Mouse (Mus musculus) NIH3T3 (cell line): ENCODE results near the gene U90926.

ENCODE experiments used
- DNase-seq: peaks from one replicate; pipeline ENCODE4 v3.0.0-alpha.2; 2012; ENCODE audit warnings: low read depth

The U90926 gene

DNA sequence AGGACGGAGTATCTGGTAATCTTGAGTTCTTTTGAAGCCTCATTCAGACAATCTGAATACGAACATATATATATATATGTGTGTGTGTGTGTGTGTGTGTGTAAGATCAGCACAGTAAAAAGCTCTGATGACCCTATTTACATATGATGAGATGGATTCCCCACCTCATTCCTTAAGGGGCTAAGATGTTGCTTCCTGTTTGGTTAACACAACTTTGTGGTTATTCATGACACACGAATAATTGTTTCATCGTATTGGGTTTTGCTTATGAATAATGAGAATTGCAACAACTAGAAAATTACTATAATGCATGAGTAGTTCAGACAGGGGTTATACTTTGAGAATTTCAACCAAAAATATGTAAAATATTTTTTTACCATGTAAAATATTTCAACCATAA lies at the start of gene U90926:
Gene U90926 (minus strand): TSS at position 101 of the 400 bp plus-strand sequence.
- DNase-seq, result no peak

DNA sequence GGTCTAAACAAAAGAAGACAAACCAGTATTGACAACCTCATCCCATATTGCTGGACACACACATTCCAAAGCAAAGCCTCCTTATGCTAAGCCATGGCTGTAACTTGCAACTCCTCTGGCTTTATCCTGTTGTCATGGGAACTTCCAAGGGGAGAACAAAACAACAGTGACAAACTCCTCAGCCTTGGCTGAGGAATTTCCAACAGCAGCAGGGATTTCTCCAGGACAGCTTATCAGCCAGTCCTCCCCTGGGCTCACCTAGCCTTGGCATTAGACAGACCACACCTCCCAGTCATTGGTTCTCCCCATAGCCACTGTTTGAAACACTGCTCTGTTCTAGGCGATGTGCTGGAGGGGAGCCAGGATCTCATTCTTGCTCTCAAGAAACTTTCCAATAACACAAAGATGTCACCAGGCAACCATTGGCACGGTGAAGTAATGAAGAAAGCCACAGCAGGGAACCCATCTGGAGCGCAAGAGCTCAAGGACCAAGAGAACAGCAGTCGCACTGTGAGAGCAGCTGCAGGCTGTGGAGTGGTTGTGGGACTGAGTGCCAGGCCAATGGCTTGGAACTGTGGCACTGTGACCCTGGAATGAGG lies 48.7 kb upstream of the U90926 start:
- peak; percentile 60 for DNase-seq

DNA sequence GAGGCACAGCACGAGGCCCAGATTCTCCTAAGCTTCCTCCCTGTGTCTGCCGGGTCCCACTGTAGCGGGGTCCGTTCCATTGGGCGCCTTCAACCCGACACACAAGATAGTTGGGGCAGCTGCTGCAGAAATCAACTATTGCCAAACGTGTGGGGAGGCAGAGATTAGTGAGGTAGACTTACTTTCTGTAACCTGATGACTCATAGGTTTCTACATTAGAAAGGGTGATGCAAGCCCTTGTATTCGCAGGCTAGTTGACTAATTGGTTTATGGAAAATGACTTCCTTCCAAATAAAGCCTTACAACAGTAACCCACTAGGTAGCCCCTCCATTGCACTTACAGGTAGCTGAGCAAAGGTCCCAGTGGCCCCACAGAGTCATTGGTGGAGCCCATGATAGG lies 47.4 kb upstream of the U90926 start:
- DNase-seq, result peak; percentile 47

DNA sequence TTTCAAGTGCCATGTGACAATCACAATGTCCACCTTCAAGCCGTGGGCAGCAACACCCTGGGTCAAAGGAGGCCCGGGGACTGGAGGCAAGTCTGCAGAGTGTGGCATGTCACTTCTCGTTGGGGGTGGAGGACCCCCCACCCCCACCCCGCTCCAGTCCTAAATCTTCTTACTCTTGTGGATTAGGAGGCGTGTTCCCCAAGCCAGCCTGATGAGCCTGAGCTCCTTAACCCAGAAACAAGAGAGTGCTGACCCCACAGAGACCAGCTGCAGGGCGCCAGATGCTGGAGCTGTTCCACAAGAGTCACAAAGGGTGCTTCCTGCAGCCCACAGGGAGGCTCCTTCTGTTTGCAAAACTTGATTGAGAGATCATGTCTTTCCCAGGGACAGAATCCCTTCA lies 41.0 kb upstream of the U90926 start, which contains the start of gene Ppef2:
Gene Ppef2 (minus strand): TSS at position 61 of the 400 bp plus-strand sequence.
- DNase-seq, result no peak

DNA sequence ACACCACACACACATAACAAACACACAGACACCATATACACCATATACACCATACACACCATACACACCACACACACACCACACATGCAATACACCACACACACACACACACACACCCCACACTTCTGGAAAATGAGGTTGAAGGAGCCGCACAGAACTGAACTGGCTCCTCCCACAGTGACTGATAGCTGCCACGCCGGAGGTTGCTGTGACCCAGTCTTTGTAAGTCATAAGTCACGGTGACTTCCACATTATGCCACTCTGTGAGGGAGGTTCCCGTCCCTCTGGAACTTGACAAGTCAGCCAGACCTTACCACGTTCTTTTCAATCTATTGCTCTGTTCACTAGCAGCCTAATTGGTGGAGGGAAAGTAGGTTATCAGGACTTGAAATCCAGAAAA lies 39.3 kb upstream of the U90926 start:
- no peak for DNase-seq

DNA sequence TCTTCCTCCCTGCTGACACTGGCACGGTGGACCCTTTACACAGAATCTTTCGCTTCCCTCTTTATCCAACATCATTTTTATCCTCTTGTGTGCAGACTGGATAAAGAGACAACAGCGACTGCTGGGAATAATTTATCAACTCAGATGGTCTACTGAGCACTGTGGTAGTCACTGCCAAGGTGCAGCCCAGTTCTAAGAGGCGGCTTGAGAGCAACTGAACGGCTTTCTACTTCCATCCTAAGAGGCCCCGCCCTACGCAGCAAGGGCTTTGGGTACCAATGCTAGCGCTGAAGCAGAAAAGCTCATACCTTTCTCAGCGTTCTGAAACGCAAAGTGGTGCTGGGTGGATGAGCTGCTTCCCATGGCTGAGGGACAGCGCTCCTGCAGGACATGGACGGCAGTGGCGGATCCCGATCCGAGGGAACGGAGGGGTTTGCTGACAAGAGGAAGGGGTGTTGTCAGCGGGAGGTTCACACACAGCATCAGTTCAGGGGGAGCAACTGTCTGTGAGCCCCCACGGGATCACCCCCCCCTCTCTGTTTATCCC lies 37.7 kb upstream of the U90926 start:
- DNase-seq, result no peak

DNA sequence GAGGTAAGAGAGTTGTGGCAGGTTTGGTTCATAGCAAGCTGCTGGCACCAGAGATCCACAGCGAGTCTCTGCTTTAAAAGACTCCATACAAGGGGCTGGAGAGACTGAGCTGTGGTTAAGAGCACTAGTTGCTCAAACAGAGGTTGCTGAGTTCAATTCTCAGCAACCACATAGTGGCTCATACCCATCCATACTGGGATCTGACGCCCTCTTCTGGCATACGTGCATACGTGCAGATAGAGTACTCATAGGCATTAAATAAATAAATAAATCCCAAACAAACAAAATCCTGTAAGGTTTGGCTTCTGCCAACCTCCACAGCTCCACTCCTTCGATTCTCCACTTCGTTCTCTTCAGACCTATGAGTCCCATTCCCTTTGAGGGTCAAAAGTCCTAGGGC lies 36.8 kb upstream of the U90926 start:
- DNase-seq, result no peak

DNA sequence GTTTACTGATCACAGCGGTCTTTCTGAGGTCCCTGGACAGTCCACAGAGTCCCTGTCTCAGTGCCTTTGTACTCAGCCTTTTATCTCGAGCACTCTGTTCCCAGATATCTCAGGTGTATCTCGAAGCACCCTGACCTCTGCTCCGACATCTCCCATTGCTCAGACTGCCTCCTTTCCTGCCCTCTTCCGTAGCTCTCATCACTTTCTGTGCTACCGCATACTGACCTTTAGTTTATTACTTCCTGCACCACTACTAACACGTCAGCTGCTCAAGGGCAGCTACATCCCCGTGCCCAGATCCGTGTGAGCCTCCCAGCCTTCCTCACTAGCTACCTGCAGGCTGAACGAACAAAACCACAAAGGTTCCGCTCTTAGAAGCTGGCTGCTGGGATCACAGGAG lies 33.4 kb upstream of the U90926 start:
- no peak for DNase-seq

DNA sequence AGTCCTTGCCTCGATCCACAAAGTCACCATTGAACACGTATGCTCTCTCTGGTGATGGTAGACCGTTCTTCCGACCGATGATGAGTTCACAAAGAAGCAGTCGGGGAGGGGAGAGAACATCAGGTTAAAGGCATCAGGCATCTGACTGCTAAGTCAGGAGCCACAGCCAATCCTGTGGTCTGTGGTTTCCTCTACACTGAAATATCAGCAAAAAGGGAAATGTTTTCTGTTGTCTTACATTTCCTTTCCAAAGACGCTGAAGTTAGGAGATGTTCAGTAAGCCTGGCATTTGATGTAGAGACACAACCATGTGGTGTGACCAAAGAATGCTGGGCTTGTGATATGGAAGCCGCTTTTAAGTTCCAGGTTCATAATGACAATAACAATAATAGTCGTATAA lies 30.3 kb upstream of the U90926 start:
- no peak for DNase-seq

DNA sequence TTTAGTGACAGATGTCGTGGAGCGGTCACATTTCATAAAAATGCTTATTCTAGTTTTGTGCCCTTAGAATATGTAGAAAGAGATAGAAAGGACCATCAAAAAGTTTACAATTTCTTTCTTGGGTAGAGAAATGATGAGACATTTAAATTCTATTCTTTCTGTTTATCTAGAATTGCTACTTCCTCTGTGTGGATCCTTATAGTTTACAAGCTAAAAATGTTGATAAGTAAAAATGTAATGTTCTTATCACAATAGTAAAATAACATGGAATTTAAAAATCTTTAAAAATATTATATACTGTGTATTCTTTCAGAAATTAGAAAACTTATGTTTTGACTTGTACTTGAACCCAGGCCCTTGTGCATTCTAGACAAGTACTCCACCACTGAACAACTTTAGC lies 29.7 kb upstream of the U90926 start:
- no peak for DNase-seq

DNA sequence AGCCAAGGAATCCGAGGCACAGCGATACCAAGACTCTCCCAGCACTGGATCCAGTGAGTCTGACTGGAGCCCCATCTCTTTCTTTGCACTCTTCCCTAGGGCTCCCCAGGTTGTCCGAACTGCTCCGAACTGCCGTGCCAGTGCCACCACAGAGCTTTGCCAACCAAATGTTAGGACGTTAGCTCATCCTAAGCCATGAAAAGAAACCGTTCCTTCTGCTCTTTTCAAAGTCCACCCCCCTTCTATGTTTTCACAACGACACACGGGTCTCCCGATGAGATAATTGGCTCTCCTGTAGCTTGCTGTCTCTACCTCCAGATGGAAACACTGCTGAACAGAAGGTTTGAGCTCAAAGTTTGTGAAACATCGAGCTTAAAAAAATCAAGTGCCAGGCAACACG lies 25.6 kb upstream of the U90926 start:
- no peak for DNase-seq

DNA sequence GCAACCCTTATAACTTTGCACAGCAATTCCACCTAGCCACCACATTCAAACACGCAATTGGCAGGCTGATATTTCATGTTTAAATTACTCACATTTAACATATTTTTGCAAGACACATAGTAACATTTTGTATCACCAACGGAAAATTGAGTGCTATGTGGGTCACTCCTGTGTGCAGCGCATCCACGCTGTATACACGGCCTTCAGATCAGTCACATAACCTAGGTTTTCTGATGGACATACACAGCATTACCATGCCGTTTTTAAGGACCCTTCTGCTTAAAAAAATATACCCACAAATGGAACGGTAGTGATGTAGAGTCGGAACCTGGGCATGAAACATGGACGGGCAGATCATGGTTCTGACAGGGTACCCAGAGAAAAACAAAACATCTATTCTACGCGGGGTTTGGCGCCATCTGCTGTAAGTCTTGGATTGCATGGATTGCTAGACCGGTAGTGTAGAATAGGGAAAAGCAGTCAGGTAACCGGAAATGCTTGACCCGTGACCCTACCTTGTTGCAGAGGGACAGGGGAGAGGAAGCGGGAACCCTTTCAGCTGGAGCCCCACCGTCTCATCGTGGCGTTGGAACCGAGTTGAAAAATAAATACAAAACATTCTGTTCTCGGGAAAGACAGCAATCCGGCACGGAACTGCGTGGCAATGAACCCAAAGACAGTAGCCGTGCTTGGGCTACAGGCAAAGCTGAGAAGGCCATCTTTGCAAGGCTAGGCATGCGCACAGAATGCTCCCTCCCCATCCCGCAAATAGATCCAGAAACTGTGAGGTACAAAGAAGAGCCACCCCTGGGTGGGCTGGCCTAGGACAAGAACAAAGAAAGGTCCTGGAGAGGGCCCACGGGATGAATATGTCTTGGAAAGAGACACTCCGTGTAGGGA lies 24.4 kb upstream of the U90926 start:
- peak; percentile 85 for DNase-seq

DNA sequence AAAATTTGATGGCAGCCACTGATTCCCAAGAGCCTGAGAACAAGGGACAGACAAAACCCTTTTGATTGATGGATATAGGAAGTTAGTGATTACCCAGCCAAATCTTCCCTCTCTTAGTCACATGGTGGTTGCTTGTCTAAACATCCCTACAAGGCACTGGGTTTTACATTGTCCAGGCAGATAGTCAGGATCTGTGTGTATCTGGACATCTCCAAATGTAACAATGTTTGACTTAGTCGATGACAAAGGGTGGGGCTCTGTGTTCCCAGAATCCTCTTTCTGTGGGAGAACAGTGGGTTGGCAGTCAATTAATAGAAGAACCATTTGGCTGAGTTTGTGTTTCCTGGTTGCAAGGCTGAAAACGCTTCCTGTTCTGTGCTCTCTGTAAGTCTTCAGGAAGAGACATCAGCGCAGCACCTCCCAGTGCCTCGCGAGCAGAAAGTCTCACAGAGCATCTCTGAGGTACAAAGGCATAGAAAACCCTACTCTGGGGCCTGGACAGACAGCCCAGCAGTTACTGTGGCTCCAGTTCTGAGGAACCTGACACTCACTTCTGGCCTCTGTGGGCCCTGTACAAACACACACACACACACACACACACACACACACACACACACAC lies 19.8 kb upstream of the U90926 start:
- no peak for DNase-seq

DNA sequence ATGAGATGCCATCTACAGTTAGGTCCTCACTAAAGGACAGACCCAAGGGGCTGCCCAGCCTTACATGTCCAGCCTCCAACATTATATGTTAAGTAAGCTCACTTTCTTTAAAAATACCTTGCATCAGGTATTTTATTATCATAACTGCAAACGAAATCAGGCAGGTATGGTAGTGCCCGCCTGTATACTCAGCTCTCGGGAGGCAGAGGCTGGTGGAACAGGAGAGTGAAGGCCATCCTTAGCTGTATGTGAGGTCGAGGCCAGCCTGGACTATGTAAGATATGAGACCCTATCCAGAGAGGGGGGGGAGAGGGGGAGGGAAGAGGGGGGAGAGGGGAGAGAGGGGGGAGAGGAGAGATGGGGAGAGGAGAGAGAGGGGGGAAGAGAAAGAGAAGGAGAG lies 18.2 kb upstream of the U90926 start:
- DNase-seq, result no peak

DNA sequence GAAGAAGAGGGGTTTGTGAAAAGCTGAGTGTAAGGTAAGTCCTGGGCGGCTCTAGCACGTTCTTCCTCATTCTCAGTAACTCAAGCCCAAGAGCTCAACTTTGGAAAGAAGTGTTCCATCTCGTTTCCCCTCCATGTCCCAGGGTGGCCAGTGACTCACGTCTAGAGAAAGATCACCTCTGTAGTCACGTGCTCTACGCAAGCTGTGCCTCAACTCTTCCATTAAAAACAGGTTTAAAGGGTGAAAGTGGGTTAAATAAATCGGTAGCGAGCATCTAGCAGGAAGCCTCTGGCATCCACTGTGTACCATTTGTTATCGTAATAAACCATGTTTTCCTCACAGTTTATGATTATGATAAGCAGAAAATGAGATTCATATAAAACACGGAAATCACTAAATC lies 16.6 kb upstream of the U90926 start:
- DNase-seq, result no peak

DNA sequence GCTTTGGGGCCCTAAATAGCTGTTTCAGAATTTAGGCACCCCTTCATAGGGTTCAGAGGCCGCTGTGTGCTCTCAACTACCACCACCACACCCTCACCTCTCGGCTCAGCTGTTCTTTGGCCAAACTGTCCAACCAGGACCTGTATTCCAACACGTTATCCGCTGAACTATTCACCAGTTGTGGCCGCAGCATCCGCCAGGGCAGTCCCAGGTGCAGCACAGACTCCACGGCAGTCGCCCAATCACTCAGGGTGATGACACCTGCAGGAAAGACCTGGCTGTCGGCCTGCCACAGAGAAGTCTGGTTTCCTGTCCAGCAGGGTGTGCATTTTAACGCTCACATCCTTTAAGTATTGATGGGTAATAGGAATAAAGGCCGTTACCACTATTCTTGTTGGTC lies 15.1 kb upstream of the U90926 start:
- DNase-seq, result no peak

DNA sequence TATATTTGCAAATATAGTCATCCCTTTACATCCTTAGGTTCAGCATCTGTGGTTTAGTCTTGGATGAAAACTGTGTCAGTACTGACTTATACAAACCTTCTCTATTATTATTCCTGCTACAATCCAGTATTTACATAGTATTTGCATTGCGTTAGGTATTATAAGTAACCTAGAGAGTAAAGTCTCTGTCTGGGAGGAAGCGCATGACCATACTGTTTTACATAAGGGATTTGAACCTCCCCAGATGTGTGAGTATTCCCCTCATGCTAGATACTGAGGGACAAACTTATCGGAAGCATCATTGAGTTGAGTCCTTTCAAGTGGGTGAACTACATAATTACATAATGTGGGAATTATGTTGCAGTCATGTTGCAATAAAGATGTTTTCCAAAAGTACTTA lies 14.3 kb upstream of the U90926 start:
- no peak for DNase-seq

DNA sequence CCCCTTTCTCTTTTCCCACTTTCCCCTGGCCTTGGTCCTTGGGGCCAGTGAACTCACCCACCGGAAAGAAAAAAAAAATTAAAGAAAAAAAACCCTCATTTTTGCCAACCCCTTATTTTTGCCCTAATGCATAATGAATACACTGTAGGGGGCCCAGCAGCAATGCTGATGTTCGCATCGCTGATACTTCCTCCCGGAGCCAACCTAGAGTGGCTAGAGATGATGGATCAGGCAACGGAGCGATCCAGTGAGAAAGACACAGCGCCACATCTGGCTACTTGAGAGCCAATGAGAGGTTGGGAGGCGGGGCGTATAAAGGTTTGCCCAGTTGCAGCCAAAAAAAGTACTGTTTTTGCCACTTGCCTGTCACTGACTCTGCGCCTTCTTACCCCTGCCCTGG lies 13.6 kb upstream of the U90926 start:
- no peak for DNase-seq

DNA sequence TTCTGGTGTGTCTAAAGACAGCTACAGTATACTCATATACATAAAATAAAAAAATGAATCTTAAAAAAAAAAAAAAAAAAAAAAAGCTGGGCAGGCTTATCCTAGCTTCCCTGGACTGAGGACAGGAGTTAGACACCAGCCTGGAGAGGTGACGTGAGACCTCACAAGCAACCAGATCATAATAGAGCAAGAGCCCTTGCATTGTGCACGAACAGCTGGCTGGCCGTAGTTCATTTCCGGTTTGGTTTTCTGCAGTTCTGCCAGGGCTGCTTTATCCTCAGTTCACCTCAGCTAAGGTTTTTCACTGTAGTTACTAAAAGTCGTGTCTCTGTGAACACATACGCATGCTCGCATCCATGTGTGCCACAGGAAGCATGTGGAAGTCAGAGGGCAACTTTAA lies 12.6 kb upstream of the U90926 start:
- no peak for DNase-seq

DNA sequence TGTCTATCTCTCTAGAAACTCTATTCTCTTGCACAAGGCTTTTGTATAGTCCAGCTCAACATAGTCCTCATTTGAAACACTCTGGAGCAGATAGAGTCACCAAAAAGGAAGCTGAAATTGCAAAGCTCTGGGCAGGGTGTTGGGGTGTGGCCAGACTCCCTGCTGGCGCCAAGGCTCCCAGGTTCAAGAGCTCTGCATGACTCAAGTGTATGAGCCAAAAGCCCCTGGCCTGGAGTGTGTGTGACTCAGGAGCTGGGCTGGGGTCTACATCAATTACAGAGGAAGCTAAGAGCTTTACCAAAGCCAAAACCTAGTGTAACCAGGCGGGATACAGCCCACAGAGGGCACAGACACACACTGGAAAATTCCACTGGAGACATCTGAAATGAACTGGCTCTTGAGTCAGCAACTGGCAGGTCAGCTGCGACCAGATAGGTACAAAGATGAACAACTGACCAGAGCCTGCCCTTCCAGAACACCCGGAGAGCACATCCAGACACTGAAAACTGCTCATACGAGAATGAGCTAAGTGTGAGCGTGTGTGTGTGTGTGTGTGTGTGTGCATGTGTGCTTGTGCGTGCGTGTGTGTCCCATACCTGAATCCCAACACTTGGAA lies 5.2 kb upstream of the U90926 start:
- DNase-seq, result peak; percentile 75

DNA sequence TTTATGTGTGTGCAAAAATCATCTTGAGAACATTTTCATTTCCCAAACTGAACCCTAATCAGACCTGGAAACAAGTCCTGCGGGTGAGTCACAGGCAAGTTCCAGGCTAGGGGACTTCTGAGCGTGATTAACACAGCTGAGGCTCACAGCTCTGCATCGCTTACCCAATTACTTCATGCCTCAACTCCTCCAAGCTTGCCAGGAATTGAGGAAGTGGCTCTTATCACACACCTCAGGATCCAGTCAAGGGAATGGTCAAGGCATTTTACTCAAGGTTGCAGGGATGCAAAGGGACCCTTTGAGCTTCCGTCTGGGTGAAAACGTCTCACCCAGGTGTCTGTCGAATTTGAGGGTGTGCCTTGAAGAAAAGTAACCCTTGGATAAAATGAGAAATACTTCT lies 4.6 kb upstream of the U90926 start:
- DNase-seq, result peak; percentile 64
